Mouse (Mus musculus) erythroblast, embryonic 14.5 days (primary cell): Measurements from ENCODE around the gene Eddm3b.

Experiments used
- GATA1 ChIP-seq: IDR thresholded peaks from 2 replicates; pipeline ENCODE4 v1.6.1; 2012; ENCODE audit warnings: low read length, inconsistent platforms, mixed read lengths
- TAL1 ChIP-seq: IDR thresholded peaks from 3 replicates; pipeline ENCODE4 v1.6.1; 2012; ENCODE audit warnings: low read length, inconsistent platforms, mixed read lengths

GRCm38 (mm10) chr14:51089674-51090076, 24.6 kb upstream of the Eddm3b start:
- TF ChIP-seq TAL1 (no peak), GATA1 (no peak)
